Mouse (Mus musculus): ENCODE data around the gene Cdipt.

The Cdipt gene

DNA sequence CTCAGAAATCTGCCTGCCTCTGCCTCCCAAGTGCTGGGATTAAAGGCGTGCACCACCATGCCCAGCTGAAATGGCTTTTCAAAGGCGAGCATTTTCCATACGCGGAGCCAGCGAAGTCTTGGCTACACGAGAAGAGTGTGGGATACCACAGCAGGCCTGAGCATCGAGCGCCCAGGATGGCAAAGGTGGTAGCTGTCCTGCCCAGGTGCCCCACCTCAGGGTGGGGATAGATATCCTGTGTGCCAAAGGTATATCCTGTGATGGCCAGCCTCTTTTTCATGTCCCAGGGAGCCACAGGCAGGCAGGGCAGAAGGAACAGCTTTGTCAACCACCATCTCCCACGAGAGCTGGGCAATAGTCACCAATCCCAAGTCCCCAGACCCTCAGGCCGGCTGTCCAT lies 37.1 kb downstream of the Cdipt start:
- no peak for DNase-seq (ENCODE audit: low read depth)

DNA sequence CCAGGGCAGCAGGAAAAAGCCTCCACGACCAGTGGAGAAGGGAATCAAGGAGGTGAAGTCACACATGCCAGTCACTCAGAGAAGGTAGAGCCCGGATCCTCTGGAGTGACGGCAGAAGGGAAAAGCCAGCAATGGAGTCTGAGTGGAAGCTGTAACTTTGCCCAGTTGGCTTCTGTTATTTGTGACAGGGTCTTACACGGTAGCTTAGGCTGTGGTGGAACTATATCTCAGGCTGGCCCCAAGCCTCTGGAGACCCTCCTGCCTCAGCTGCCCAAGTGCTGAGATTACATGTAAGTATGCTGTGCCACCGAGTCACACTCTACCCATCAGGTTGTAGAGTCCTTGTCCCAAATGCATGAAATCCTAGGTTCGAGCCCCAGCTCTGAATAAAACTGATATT lies 37.7 kb downstream of the Cdipt start:
- no peak for DNase-seq (ENCODE audit: low read depth)

GRCm38 (mm10) chr7:127014320-127014719 lies 38.6 kb downstream of the Cdipt start, which contains the start of gene Mvp:
TSS of gene Mvp (minus strand) at chr7:127014621.
- peak; percentile 55 for DNase-seq (ENCODE audit: low read depth)

DNA sequence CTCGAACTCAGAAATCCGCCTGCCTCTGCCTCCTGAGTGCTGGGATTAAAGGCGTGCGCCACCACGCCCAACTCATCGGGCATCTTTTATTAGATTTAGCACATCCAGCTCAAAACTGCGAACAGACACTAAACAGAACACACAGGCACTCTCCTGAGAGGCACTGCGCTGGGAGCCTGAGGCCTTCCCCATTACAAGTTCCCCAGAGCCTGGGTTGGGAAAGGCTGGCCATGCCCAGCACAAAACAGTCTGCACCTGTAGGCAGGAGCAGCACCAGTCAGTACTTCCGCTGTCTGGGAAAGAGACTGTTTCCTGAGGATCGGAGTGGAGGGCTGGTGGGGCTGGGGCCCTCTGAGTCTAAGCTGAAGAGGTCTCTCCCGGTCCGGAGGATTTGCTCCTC lies 39.3 kb downstream of the Cdipt start:
- no peak for DNase-seq (ENCODE audit: low read depth)

DNA sequence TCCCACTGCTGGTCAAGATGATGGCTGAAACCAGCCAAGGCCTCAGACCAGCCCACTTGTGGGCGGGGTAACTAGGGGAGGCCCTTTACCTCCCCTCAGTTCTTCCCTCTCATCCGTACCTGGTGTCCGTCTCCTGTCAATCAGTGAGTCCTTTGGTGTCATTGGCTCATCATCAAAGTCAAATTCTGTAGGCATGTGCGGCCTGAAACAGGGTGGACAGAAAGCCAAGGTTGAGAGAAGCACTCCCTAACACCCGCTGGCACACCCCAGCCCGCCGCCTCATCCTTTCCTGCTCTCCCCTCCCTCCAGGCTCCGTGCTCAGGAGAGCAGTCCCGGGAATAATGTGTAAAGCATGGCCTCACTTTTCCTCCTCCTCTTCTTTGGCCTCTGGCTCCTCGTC lies 40.4 kb downstream of the Cdipt start:
- no peak for DNase-seq (ENCODE audit: low read depth)

DNA sequence TGATC lies 40.6 kb downstream of the Cdipt start, which contains the start of gene Pagr1b:
Gene Pagr1b (minus strand): TSS at position 4 of the 5 bp plus-strand sequence.
- DNase-seq (ENCODE audit: low read depth): no peak

GRCm38 (mm10) chr7:127016486-127016938 lies 40.8 kb downstream of the Cdipt start:
- no peak for DNase-seq (ENCODE audit: low read depth)

DNA sequence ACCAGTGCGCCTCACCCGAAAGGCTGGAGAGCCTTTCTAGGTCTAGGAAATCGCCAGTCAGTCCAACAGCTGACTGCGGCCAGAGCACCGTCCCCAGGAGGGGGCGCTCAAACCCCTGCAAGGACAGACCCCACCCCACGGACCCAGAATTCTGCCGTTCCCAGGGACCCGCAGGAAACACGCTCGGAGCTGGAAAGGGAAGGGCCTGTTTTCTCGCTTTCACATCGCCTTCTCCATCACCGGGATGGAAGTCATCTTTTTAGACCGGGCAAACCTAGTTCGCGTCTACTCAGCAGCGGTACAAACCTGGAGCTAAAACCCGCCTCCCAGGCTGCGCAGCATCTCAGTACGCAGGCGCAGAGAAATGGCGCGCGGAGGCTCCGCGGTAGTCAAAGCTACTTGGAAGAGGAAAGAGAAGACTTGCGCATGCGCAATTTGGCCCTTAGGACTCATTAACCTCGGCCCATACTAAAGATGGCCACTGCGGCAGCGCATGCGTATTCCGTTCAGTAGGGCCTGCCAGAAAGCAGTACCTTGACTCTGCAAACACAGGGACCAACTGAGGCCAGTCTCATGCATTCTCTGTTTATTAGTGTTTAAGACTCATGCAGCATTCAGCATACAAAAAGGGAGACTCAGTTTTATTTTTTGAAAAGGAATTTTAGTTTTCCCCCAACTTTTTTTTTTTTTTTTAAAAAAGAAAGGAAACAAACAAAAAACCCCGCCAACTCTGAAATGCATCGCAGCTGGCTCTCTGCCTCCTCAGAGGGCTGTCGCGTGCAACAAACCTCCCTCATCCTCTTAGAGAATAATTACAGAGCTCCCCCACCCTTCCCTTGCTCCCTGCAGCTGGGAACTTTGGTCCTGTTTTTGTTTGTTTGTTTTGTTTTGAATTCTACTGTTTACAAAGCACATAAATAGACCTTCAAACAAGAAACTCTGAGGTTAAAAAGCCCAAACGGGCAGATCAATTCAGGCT lies 41.5 kb downstream of the Cdipt start, which contains the start of gene Pagr1a:
Gene Pagr1a (minus strand): TSS at position 382 of the 979 bp plus-strand sequence.
- DNase-seq (ENCODE audit: low read depth): peak; percentile 96

GRCm38 (mm10) chr7:127017950-127018345 lies 42.2 kb downstream of the Cdipt start:
- no peak for DNase-seq (ENCODE audit: low read depth)

- DNase-seq (ENCODE audit: low read depth): no peak
Observed at GRCm38 (mm10) chr7:127018416-127019305, 42.9 kb downstream of the Cdipt start.

DNA sequence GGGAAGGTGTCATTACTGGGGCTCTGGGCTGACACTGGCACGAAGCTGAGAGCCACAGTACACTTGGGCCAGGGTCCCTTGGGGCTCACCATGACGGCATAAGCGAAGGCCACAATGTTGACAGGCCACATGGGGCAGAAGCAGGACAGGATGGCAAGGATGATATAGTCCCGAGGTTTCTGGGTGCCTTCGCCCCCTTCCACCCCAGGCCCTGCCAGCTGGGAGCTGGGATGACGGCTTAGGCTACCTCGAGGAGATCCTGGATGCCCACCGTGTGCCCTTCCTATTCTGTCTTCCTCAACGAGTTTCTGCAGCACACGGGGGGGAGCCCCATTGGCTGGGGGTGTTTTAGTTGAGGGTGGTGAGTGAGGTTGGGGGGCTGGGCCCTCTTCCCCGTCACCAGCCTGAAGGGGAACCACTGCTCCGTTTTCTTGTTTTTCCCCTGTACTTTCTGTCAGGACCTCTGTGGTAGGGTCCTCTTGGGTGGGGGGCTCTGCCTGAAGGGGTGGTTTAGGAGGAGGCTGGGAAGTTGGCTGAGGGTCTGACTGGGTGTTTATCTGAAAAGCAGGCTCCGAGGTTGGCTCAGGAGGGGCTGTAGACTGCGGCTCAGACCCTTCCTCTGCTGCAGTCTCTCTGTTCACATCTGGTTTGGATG lies 43.7 kb downstream of the Cdipt start:
- DNase-seq (ENCODE audit: low read depth): no peak

- DNase-seq (ENCODE audit: low read depth): no peak
Observed at GRCm38 (mm10) chr7:127020031-127020430, 44.3 kb downstream of the Cdipt start.

- no peak for DNase-seq (ENCODE audit: low read depth)
Observed at GRCm38 (mm10) chr7:127020491-127020890, 44.8 kb downstream of the Cdipt start.

DNA sequence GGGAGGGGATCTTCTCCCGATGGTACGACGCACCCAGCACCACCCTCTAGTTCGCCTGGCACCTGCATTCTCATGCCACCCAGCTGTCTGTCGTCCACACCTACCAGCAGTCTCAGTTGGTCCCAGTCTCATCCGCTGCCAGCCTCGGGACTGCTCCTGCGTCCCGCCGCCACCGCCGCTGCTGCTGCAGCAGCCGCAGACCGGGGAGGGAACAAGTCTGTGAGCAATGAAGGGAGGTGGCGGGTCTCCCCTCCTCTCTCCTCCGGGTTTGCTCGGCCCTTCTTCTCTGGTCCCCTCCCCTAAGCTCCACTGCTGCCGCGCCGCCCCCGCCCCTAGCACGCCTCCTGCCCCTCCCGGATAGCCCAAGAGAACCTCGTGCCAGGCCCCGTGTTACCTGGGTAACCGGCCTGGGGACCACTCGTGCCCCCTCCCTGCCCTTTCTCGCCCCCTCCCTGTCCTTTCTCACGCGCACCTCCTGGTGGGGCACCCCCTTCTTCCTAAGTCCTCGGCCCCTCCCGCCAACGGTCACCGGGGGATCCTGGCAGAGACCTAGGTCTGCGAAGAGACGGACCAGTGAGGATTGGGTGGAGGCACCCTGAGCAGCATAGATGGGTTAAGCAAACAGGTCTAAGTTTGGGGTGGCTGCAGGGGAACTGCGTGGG lies 45.3 kb downstream of the Cdipt start, which contains the start of the genes Gm42742 and Prrt2:
Gene Gm42742 (minus strand): TSS at position 197 of the 662 bp plus-strand sequence.
Gene Prrt2 (minus strand): TSS at position 311 of the 662 bp plus-strand sequence.
- no peak for DNase-seq (ENCODE audit: low read depth)

- DNase-seq (ENCODE audit: low read depth): no peak
Observed at GRCm38 (mm10) chr7:127021563-127022527, 46.1 kb downstream of the Cdipt start.

GRCm38 (mm10) chr7:127022528-127023271 lies 47.0 kb downstream of the Cdipt start:
- no peak for DNase-seq (ENCODE audit: low read depth)

DNA sequence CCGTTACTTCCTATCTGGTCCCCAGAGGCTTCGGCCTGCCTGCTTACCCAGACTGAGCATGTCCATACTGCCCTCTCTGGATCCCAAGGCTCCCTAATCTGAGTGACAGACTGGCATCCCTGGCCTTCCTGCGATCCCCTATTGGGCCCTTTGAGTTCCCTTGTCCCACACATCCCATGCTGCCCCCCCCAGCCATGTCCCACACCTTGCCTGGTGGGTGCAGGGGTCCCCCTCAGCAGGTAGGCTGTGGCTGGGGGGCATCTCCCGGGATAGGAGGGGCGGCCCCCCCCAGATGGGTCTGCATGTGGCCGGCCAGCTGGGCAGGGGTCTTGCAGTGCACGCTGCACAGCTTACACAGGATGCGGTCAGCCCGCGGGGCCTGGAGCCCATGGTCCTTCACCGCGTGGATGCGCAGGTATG lies 47.6 kb downstream of the Cdipt start:
- DNase-seq (ENCODE audit: low read depth): no peak

- DNase-seq (ENCODE audit: low read depth): no peak
Observed at GRCm38 (mm10) chr7:127023896-127024690, 48.4 kb downstream of the Cdipt start.
